Mouse (Mus musculus): ENCODE measurements around the gene Ninj2. TPM values are rescaled to one million over a fixed set of nuclear protein-coding genes. Genes with fewer than 3 reads are reported as not detected.

The Ninj2 gene
- total RNA-seq, 2 experiments from 2014 or later: not detected

- no peak for ATAC-seq (replicated peaks; ENCODE audit: low FRiP score, low TSS enrichment, poor library complexity, severe bottlenecking)
Measured at GRCm38 (mm10) chr6:120190912-120191311, 97.8 kb downstream of the Ninj2 start.

- ATAC-seq (replicated peaks; ENCODE audit: low FRiP score, low TSS enrichment, poor library complexity, severe bottlenecking): no peak
Measured at GRCm38 (mm10) chr6:120191396-120192170, 98.4 kb downstream of the Ninj2 start.

GRCm38 (mm10) chr6:120192211-120192870 lies 99.2 kb downstream of the Ninj2 start:
- no peak for ATAC-seq (replicated peaks; ENCODE audit: low FRiP score, low TSS enrichment, poor library complexity, severe bottlenecking)

GRCm38 (mm10) chr6:120193174-120193573 lies 100.0 kb downstream of the Ninj2 start:
- ATAC-seq (replicated peaks; ENCODE audit: low FRiP score, low TSS enrichment, poor library complexity, severe bottlenecking): peak; percentile 66

- ATAC-seq (replicated peaks; ENCODE audit: low FRiP score, low TSS enrichment, poor library complexity, severe bottlenecking): no peak
Measured at GRCm38 (mm10) chr6:120193793-120194192, 100.6 kb downstream of the Ninj2 start.

- ATAC-seq (replicated peaks; ENCODE audit: low FRiP score, low TSS enrichment, poor library complexity, severe bottlenecking): no peak
Measured at GRCm38 (mm10) chr6:120194305-120194704, 101.2 kb downstream of the Ninj2 start.

GRCm38 (mm10) chr6:120194963-120195362 lies 101.8 kb downstream of the Ninj2 start:
- no peak for ATAC-seq (replicated peaks; ENCODE audit: low FRiP score, low TSS enrichment, poor library complexity, severe bottlenecking)

- peak; percentile 52 for ATAC-seq (replicated peaks; ENCODE audit: low FRiP score, low TSS enrichment, poor library complexity, severe bottlenecking)
Measured at GRCm38 (mm10) chr6:120196837-120197236, 103.7 kb downstream of the Ninj2 start.

GRCm38 (mm10) chr6:120197964-120198363 lies 104.8 kb downstream of the Ninj2 start:
- peak; percentile 56 for ATAC-seq (replicated peaks; ENCODE audit: low FRiP score, low TSS enrichment, poor library complexity, severe bottlenecking)

- ATAC-seq (replicated peaks; ENCODE audit: low FRiP score, low TSS enrichment, poor library complexity, severe bottlenecking): no peak
Measured at GRCm38 (mm10) chr6:120199638-120200394, 106.7 kb downstream of the Ninj2 start.

GRCm38 (mm10) chr6:120201956-120202355 lies 108.8 kb downstream of the Ninj2 start:
- no peak for ATAC-seq (replicated peaks; ENCODE audit: low FRiP score, low TSS enrichment, poor library complexity, severe bottlenecking)

GRCm38 (mm10) chr6:120202406-120202805 lies 109.3 kb downstream of the Ninj2 start:
- no peak for ATAC-seq (replicated peaks; ENCODE audit: low FRiP score, low TSS enrichment, poor library complexity, severe bottlenecking)

GRCm38 (mm10) chr6:120206586-120206985 lies 113.4 kb downstream of the Ninj2 start:
- no peak for ATAC-seq (replicated peaks; ENCODE audit: low FRiP score, low TSS enrichment, poor library complexity, severe bottlenecking)

GRCm38 (mm10) chr6:120211536-120211935 lies 118.4 kb downstream of the Ninj2 start:
- no peak; the same call in 1 of the 2 replicates for ATAC-seq (replicated peaks; ENCODE audit: low FRiP score, low TSS enrichment, poor library complexity, severe bottlenecking)

GRCm38 (mm10) chr6:120216702-120217101 lies 123.6 kb downstream of the Ninj2 start:
- ATAC-seq (replicated peaks; ENCODE audit: low FRiP score, low TSS enrichment, poor library complexity, severe bottlenecking): peak; percentile 97

GRCm38 (mm10) chr6:120219281-120219680 lies 126.1 kb downstream of the Ninj2 start:
- no peak for ATAC-seq (replicated peaks; ENCODE audit: low FRiP score, low TSS enrichment, poor library complexity, severe bottlenecking)

- ATAC-seq (replicated peaks; ENCODE audit: low FRiP score, low TSS enrichment, poor library complexity, severe bottlenecking): 0 out of 2 replicates have a peak, but pooled peaks have one; percentile 51
Measured at GRCm38 (mm10) chr6:120222669-120223068, 129.5 kb downstream of the Ninj2 start.

GRCm38 (mm10) chr6:120225355-120225754 lies 132.2 kb downstream of the Ninj2 start:
- ATAC-seq (replicated peaks; ENCODE audit: low FRiP score, low TSS enrichment, poor library complexity, severe bottlenecking): no peak

- ATAC-seq (replicated peaks; ENCODE audit: low FRiP score, low TSS enrichment, poor library complexity, severe bottlenecking): no peak
Measured at GRCm38 (mm10) chr6:120227068-120227467, 133.9 kb downstream of the Ninj2 start.

- ATAC-seq (replicated peaks; ENCODE audit: low FRiP score, low TSS enrichment, poor library complexity, severe bottlenecking): no peak
Measured at GRCm38 (mm10) chr6:120229806-120230205, 136.7 kb downstream of the Ninj2 start.
